Mouse (Mus musculus): ENCODE measurements around the gene Tfip11.
"Not testable (repeated sequence)": the region's sequence is repeated elsewhere in the genome, so short reads cannot be mapped to it uniquely, and the experiment has no call there.

The Tfip11 gene

DNA sequence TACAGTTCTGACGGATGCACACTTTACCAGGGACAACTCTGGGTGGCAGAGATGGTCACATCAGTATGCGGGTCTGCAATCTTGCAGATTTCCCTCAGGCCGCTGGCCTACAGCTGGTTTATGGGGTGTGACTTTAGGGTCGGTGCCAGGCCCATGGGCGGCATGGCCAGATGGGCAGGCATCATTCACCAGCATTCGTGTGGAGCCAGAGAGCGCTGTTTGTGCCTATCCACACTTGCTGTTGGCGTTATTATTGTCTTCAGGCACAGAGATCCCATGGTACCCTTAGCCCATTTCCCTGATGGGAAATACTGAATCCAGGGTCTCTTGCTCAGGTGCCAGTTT is 35.6 kb upstream of the Tfip11 start:
- no peak for DNase-seq

DNA sequence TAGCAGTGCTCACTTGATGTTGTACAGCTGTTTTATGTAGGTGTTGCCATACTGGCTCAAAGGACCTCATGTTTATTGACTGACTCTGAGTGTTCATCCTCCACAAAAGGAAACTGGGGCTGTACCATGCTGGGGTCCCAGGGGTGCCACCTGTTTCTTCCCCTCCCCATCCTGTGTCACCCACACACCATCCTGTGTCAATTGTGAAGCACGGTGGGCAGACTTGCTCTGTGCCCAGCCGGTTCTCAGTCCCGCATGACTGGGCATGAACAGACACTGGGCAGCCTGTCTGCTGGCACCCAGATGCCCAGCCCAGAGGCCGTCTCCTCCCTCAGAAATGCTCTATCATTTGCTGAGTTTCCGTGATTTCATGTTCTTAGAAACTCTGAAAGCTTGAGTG is 34.3 kb upstream of the Tfip11 start:
- no peak for DNase-seq

GRCm38 (mm10) chr5:112292343-112292980 is 33.7 kb upstream of the Tfip11 start:
- DNase-seq: no peak

GRCm38 (mm10) chr5:112293800-112294199 is 32.4 kb upstream of the Tfip11 start:
- DNase-seq: no peak

DNA sequence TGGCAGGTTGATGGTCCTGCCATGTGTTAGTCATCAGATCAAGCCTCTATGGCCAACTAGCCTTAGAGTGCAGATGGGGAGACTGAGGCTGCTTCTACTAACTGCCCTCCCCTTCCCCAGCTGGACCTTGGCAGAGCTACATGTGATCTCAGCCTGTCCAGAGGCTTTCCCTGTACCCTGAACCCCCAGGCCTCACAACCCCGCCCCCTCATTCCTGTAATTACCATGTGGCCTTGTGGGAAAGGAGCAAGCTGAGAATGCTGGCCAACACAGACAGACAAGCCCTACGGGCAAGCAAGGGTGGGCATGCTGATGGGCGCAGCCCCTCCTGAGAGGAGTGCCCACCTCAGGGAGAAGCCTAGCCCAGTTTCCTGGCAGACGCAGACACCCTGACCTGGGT is 31.5 kb upstream of the Tfip11 start:
- no peak for DNase-seq

- no peak for DNase-seq
Observed at GRCm38 (mm10) chr5:112295162-112295561, 31.0 kb upstream of the Tfip11 start.

- DNase-seq: no peak
Observed at GRCm38 (mm10) chr5:112295564-112295963, 30.6 kb upstream of the Tfip11 start.

GRCm38 (mm10) chr5:112296404-112297181 is 29.6 kb upstream of the Tfip11 start:
- DNase-seq: no peak

DNA sequence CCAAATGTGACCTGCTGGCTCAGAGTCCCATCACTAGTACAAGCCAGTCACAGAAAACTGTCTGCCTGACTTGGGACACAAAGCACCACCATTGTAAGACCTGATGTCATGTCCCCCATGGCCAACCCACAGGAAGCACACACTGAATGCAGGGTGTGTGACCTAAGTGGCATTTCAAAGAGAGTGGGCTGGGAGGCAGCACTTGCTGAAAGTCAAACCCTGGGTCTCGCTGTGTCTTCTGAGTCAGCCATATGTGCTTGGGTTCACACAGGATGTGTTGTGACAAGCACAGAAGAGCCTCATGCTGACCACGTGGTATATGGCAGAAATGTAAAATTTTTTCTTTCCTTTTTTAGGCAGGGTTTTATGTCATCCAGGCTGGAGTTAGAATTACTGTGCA is 28.9 kb upstream of the Tfip11 start:
- DNase-seq: no peak

- DNase-seq: peak; percentile 65
Observed at GRCm38 (mm10) chr5:112298226-112298988, 27.8 kb upstream of the Tfip11 start.

DNA sequence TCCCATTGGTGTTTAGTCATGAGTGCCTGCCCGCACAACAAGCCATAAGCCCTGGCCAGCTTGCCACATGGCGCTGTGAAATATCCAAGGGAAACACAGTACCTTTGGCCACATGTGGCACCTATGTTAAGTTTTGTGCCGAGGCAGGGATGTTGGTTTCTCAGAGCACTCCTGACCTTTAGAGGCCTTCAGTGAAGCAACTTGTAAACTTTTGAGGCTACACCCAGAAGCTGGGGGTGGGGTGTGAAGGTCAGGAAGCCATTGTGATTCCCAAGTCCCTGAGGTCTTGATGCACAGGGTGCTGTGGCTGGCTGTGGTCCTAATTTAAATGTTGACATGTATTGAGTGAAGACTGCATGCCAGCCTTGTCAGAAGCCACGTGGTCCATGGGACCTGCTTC is 26.8 kb upstream of the Tfip11 start:
- DNase-seq: no peak

- no peak for DNase-seq
Observed at GRCm38 (mm10) chr5:112300112-112300511, 26.0 kb upstream of the Tfip11 start.

DNA sequence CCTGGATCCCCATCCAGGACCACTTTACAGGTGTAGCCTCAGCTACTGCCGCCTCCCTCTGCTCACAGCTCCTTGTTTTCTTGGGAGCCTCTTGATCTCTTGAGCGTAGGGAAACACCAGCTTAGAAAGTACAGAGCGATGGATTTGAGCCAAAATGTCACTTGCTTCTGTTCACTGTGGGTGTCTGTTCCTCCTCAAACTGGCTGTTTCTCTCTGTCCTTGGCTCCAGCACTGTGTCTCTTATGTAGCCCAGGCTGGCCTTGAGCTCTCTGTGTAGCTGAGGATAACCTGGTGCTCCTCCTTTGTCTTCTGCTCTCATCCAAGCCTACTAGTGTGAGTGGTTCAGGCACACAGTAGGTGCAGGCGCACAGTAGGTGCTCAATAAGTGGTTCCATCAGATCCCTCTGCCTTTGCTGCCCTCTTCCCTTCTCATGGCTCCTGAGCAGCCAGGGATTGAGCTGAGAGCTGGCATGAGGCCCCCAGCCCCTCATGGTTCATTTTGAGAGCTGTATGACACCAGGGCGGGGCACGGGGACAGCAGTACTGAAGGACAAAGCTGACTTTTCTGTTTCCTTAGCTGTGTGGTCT is 25.3 kb upstream of the Tfip11 start:
- DNase-seq: no peak

- DNase-seq: no peak
Observed at GRCm38 (mm10) chr5:112301694-112302093, 24.5 kb upstream of the Tfip11 start.

- no peak for DNase-seq
Observed at GRCm38 (mm10) chr5:112302310-112302709, 23.8 kb upstream of the Tfip11 start.

GRCm38 (mm10) chr5:112305842-112306241 is 20.3 kb upstream of the Tfip11 start:
- no peak for DNase-seq

GRCm38 (mm10) chr5:112313222-112313885 is 12.8 kb upstream of the Tfip11 start:
- DNase-seq: no peak

- no peak for DNase-seq
Observed at GRCm38 (mm10) chr5:112316468-112316867, 9.7 kb upstream of the Tfip11 start.

- peak; percentile 46 for DNase-seq
Observed at GRCm38 (mm10) chr5:112317328-112317727, 8.8 kb upstream of the Tfip11 start.

GRCm38 (mm10) chr5:112319343-112319742 is 6.8 kb upstream of the Tfip11 start:
- DNase-seq: not testable (repeated sequence)

- no peak for DNase-seq
Observed at GRCm38 (mm10) chr5:112320379-112320778, 5.8 kb upstream of the Tfip11 start.

DNA sequence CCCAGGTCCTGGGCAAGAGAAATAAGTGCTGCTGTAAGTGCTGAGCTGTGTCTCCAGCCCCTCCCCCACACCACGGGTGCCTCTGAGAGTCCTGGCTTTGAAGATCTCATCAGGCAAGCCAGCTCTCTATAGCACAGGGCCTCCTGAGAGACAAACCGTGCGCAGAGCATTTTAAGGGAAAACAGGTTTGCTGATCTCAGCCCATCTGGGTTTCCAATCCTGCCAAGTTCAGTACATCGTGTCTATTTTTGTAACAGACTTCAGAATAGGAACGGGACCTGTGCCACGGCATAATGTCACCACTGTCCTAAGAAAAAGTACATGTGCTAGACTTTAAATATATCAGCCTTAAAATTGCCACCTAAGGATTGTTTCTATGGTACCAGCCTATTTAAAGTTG is 5.2 kb upstream of the Tfip11 start:
- DNase-seq: no peak

DNA sequence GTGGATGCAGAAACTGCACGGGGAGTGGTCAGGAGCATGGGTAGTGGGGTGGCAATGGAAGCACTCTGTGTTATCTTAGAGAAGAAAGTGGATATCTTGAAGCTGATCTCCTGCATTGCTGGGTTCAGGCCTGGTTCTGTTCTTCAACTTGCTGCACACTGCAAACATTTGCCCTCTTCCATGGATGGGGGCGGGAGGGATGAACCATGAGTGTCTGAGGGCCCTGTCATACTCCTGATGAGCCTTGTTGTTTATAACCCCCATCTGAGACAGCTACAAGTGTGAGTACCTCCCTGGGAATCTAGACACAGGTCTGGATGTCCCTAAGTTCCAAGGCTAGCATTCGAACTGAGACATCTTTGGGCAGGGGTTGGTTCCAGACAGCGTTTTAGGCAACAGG is 4.8 kb upstream of the Tfip11 start:
- DNase-seq: no peak

Data from kidney, adult 9 months (tissue).